ENCODE assay signal across 18 mouse cellular contexts in genomic region chr4:152480426-152480825, GRCm38 (mm10).
"Had no signal": no experiment of that assay in that cellular context is flagged by ENCODE, and none has a peak within 500 bp of the region (broad histone marks: within the 10 kb centered on the region; RNA-seq: fewer than 3 reads in every experiment).

No protein-coding gene starts in this region.

- H3K36me3 ChIP-seq: neural tube, embryonic 13.5 days; neural tube, embryonic 15.5 days had no signal

- ATAC-seq: midbrain, embryonic 16.5 days had no signal

- H3K9ac ChIP-seq: lung, embryonic 14.5 days; midbrain, embryonic 12.5 days; neural tube, embryonic 15.5 days had no signal

- H3K27ac ChIP-seq: midbrain, embryonic 10.5 days; midbrain, embryonic 12.5 days; neural tube, embryonic 13.5 days; neural tube, embryonic 15.5 days had no signal

- H3K9me3 ChIP-seq: midbrain, embryonic 10.5 days; midbrain, embryonic 12.5 days; neural tube, embryonic 13.5 days; neural tube, embryonic 15.5 days had no signal

- DNase-seq: lung, adult 18-20 months; lung, embryonic 14.5 days; lung, postnatal 10 days; lung, postnatal 4 days; midbrain, embryonic 14.5 days; retina, postnatal 1 day; right cerebral cortex, postnatal 25 days; right cerebral cortex, postnatal 4 days; spleen, adult 18-20 months; thymus, adult 18-20 months; thymus, postnatal 14 days; thymus, postnatal 36 days had no signal

- H3K27me3 ChIP-seq: neural tube, embryonic 15.5 days had no signal

- H3K4me2 ChIP-seq: lung, embryonic 14.5 days; midbrain, embryonic 12.5 days; neural tube, embryonic 13.5 days; neural tube, embryonic 15.5 days had no signal

- H3K4me3 ChIP-seq: midbrain, embryonic 10.5 days; midbrain, embryonic 12.5 days; myocyte; neural tube, embryonic 13.5 days; neural tube, embryonic 15.5 days had no signal
